Mouse (Mus musculus) hindbrain, embryonic 16.5 days (tissue): ENCODE measurements around the gene Cdon. TPM values are rescaled to one million over a fixed set of nuclear protein-coding genes. Genes with fewer than 3 reads are reported as not detected.

Experiments
- ATAC-seq: fragments of 200-750 bp; cut with Nextera tagmentation; 2 replicates; pipeline ENCODE4 v1.8.0; 2017; ENCODE audit warnings: moderate TSS enrichment, moderate library complexity
- H3K27ac ChIP-seq: fragments of 300-500 bp; sonication (generic); 2 replicates; pipeline ENCODE4 v1.5.1; 2014; ENCODE audit warnings: low read depth, mild to moderate bottlenecking, control low read depth, low read length, moderate library complexity
- H3K27me3 ChIP-seq: fragments of 300-500 bp; sonication (generic); replicated peaks from 2 replicates; pipeline ENCODE4 v1.6.1; 2014; ENCODE audit warnings: low read length; ENCODE audit not compliant: control insufficient read depth, insufficient read depth
- H3K36me3 ChIP-seq: fragments of 300-500 bp; sonication (generic); 2 replicates; pipeline ENCODE4 v1.6.1; 2014; ENCODE audit warnings: mild to moderate bottlenecking, low read length, moderate library complexity, mixed read lengths; ENCODE audit not compliant: control insufficient read depth, insufficient read depth
- H3K4me1 ChIP-seq: fragments of 300-500 bp; sonication (generic); 2 replicates; pipeline ENCODE4 v1.6.1; 2014; ENCODE audit warnings: low read depth, low read length; ENCODE audit not compliant: control insufficient read depth, insufficient read depth
- H3K4me2 ChIP-seq: fragments of 300-500 bp; sonication (generic); 2 replicates; pipeline ENCODE4 v1.6.1; 2014; ENCODE audit warnings: mild to moderate bottlenecking, low read length, control low read depth, moderate library complexity
- H3K4me3 ChIP-seq: fragments of 300-500 bp; sonication (generic); 2 replicates; pipeline ENCODE4 v1.5.1; 2014; ENCODE audit warnings: mild to moderate bottlenecking, low read length, control low read depth, moderate library complexity
- H3K9ac ChIP-seq: fragments of 300-500 bp; sonication (generic); 2 replicates; pipeline ENCODE4 v1.6.1; 2014; ENCODE audit warnings: low read depth, mild to moderate bottlenecking, control low read depth, low read length, moderate library complexity
- H3K9me3 ChIP-seq: fragments of 300-500 bp; sonication (generic); 2 replicates; pipeline ENCODE4 v1.6.1; 2014; ENCODE audit warnings: mild to moderate bottlenecking, low read length, moderate library complexity; ENCODE audit not compliant: control insufficient read depth
- WGBS: fragments of 180-500 bp; shearing (Covaris S2); extraction: QIAGEN DNeasy Blood & Tissue Kit; methylation state at CpG from one replicate; pipeline ENCODE4 v1.1.7; 2014; 5-methylcytosine and 5-hydroxymethylcytosine counted together
- polyA plus RNA-seq: library from polyadenylated mRNA; unstranded; fragments of >200 nt; fragmentation: Nextera tagmentation; extraction: Ambion mirVana; gene quantifications from 2 replicates; pipeline ENCODE4 v1.2.1, GENCODE M21; 2015

Cdon gene
- polyA plus RNA-seq, 1 experiment from 2014 or later: 3.7 TPM

- Histone ChIP-seq H3K27ac (no peak overlapping the region), H3K36me3 (peaks cover 2% of the 10 kb centered on the region; the same call in 1 of the 2 replicates), H3K4me2 (no peak overlapping the region), H3K9me3 (no peaks in the 10 kb centered on the region), H3K9ac (no peak overlapping the region), H3K4me3 (no peak overlapping the region), H3K4me1 (no peaks in the 10 kb centered on the region), H3K27me3 (no peaks in the 10 kb centered on the region)
- 78% methylated on average over 6 of the region's 6 CpGs for WGBS
- no peak for ATAC-seq
These were observed 79.0 kb downstream of the Cdon start for GRCm38 (mm10) chr9:35499946-35500345.

DNA sequence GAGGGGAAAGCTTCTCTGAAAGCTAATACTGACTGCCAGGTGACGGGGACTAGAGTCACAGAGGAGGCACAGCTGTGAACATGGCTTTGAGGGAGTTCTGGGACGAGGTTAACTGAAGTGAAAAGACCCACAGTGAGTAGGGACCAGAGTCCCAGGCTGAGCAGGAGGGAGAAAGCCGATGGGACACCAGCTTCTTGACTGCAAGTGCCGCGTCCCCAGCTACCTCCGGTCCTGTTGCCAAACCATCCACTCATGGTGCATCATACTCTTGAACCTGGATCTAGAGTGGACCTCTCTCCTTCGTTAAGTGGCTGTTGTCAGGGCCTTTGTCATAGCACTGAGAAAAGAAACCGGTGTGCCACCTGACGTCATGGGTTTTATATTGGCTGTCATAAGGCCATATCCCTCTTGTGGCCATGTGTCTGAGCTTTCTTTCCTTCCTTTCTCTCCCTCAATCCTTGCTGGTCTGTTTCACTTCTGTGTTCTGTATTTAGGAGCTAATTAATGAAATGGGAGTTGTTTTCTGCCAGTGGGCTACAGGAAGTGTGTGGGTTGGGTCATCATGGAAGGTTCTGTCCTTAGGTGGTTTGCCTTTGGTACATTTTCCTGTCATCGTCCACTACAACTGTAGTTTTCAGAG is 81.6 kb downstream of the Cdon start:
- no peak overlapping the region for H3K4me3 ChIP-seq
- no peak overlapping the region for H3K27ac ChIP-seq
- ATAC-seq: no peak
- no peak overlapping the region for H3K9ac ChIP-seq
- H3K36me3 ChIP-seq: peaks cover 2% of the 10 kb centered on the region; the same call in 1 of the 2 replicates
- H3K4me2 ChIP-seq: no peak overlapping the region
- no peaks in the 10 kb centered on the region for H3K4me1 ChIP-seq
- H3K27me3 ChIP-seq: no peaks in the 10 kb centered on the region
- WGBS: 82% methylated on average over 10 of the region's 10 CpGs
- H3K9me3 ChIP-seq: no peaks in the 10 kb centered on the region

DNA sequence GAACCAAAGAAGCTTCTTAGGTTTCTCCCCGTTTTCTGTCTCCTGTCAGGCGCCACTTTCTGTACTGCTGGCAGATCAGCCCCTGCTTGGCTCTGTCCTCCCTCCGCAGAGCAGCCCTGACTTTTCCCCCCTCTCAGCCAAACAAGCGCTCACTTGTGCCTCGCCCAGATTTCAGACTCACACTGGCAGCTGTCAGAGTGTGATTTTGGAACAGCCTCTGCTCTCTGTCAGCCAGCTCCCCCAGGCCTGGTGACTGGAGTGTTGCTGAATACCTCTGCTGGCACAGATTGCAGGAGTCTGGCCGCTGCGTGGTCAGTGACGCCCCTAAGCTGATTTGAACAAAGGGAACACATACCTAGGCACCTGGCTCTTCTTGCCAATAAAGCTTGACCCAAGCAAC is 87.3 kb downstream of the Cdon start:
- 46% methylated on average over 8 of the region's 8 CpGs for WGBS
- Histone ChIP-seq H3K9ac (no peak overlapping the region), H3K4me1 (peaks cover 5% of the 10 kb centered on the region; the same call in 1 of the 2 replicates), H3K9me3 (no peaks in the 10 kb centered on the region), H3K4me3 (no peak overlapping the region), H3K36me3 (peaks cover 2% of the 10 kb centered on the region; the same call in 1 of the 2 replicates), H3K27ac (no peak overlapping the region), H3K4me2 (no peak overlapping the region), H3K27me3 (no peaks in the 10 kb centered on the region)
- peak; percentile 80 for ATAC-seq

GRCm38 (mm10) chr9:35513900-35514299 is 93.0 kb downstream of the Cdon start:
- WGBS: 87% methylated on average over 4 of the region's 4 CpGs
- no peak overlapping the region for H3K27ac ChIP-seq
- no peak overlapping the region for H3K4me2 ChIP-seq
- H3K27me3 ChIP-seq: no peaks in the 10 kb centered on the region
- no peaks in the 10 kb centered on the region for H3K4me1 ChIP-seq
- no peaks in the 10 kb centered on the region for H3K9me3 ChIP-seq
- no peak for ATAC-seq
- H3K4me3 ChIP-seq: no peak overlapping the region
- H3K9ac ChIP-seq: no peak overlapping the region
- no peaks in the 10 kb centered on the region for H3K36me3 ChIP-seq

- H3K36me3 ChIP-seq: no peaks in the 10 kb centered on the region
- H3K9ac ChIP-seq: no peak overlapping the region
- no peak overlapping the region for H3K4me2 ChIP-seq
- no peaks in the 10 kb centered on the region for H3K27me3 ChIP-seq
- ATAC-seq: no peak
- H3K4me3 ChIP-seq: no peak overlapping the region
- H3K9me3 ChIP-seq: no peaks in the 10 kb centered on the region
- no peaks in the 10 kb centered on the region for H3K4me1 ChIP-seq
- 90% methylated on average over 5 of the region's 5 CpGs for WGBS
- no peak overlapping the region for H3K27ac ChIP-seq
These were observed 95.3 kb downstream of the Cdon start for GRCm38 (mm10) chr9:35516182-35516581.

DNA sequence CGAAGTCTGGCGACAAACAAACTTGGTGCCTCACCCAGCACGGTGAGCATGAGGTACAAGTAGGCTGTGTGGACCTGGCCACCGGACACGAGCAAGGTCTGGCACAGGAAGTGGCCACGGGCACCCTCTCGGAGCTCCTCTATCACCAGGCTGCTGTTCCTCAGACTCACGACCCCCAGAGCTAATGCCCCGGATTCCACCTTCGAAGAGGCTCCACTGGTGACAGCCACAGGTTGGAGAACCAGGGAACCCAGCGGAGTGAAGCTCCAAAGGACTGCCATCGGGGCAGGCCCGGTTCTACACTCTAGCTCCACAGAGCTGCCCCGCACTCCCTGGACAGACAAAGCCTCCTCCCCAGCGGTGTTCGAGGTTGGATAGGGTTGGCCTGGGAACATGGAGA is 95.8 kb downstream of the Cdon start:
- ATAC-seq: no peak
- 93% methylated on average over 16 of the region's 16 CpGs for WGBS

DNA sequence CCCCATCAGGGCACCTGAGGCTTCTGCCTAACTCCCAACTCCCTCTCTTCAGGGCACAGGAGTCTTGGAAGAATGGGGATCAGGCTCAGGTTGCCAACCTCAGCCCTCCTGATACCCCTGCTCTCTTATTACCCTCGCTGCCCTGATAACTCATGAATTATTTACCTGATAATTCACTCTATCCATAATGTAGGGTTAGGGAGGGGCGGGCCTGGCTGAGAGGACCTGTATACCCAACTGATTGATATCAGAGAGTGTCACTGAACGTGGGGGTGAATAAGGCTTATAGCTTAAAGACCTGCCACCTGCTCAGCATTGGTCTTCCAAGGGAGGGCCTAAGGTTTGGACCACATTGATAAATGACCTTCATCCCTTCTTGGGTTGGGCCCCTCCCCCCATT is 97.2 kb downstream of the Cdon start, which contains the start of gene Gm1113:
Gene Gm1113, minus strand, starts transcription at position 101 of the 400 bp plus-strand sequence.
- Histone ChIP-seq H3K9me3 (no peaks in the 10 kb centered on the region), H3K27ac (no peak within 1 kb of the TSS), H3K9ac (no peak within 1 kb of the TSS), H3K4me2 (no peak within 1 kb of the TSS), H3K27me3 (no peaks in the 10 kb centered on the region; the same call in 1 of the 2 replicates), H3K4me1 (peaks cover under 1% of the 10 kb centered on the region), H3K36me3 (no peaks in the 10 kb centered on the region), H3K4me3 (no peak within 1 kb of the TSS)
- WGBS: 86% methylated on average over 3 of the region's 3 CpGs
- no peak for ATAC-seq

More for the DNA sequence above, 95.8 kb downstream of the Cdon start:
- H3K4me2 ChIP-seq: no peak overlapping the region
- no peaks in the 10 kb centered on the region for H3K36me3 ChIP-seq
- no peaks in the 10 kb centered on the region for H3K4me1 ChIP-seq
- H3K27me3 ChIP-seq: no peaks in the 10 kb centered on the region; the same call in 1 of the 2 replicates
- no peak overlapping the region for H3K27ac ChIP-seq
- no peaks in the 10 kb centered on the region for H3K9me3 ChIP-seq
- H3K9ac ChIP-seq: no peak overlapping the region
- no peak overlapping the region for H3K4me3 ChIP-seq

- Histone ChIP-seq H3K4me3 (no peak overlapping the region), H3K9ac (no peak overlapping the region), H3K4me1 (peaks cover 13% of the 10 kb centered on the region), H3K9me3 (no peaks in the 10 kb centered on the region), H3K27me3 (no peaks in the 10 kb centered on the region; the same call in 1 of the 2 replicates), H3K36me3 (no peaks in the 10 kb centered on the region), H3K27ac (no peak overlapping the region), H3K4me2 (no peak overlapping the region)
- ATAC-seq: no peak
- WGBS: 84% methylated on average over 6 of the region's 6 CpGs
These were observed 99.9 kb downstream of the Cdon start for GRCm38 (mm10) chr9:35520631-35521348.

DNA sequence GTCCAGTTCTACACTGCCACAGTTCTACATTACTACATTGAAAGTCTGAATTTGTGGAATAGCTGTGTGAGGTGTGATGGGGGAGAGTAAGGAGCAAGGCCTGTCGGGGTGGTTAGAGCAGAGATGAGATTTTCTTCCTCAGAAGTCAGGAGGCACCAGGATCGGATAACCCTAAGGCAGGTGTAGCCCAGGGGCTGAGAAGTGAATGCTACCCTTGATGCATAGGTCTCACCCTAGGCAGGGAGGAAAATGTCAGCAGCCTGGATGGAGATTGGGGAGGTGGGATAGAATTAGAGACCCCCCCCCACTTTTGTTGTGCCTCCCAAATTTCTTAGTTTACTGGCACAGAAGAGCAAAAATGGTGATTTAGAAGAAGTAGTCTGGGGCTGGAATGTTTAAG is 101.3 kb downstream of the Cdon start:
- Histone ChIP-seq H3K4me1 (peaks cover 13% of the 10 kb centered on the region), H3K4me3 (no peak overlapping the region), H3K27me3 (no peaks in the 10 kb centered on the region; the same call in 1 of the 2 replicates), H3K36me3 (no peaks in the 10 kb centered on the region), H3K4me2 (no peak overlapping the region), H3K9ac (no peak overlapping the region), H3K9me3 (no peaks in the 10 kb centered on the region), H3K27ac (no peak overlapping the region)
- no peak for ATAC-seq
- 83% methylated on average over 2 of the region's 2 CpGs for WGBS
